Mouse (Mus musculus) frontal cortex, postnatal 25 days (tissue): ENCODE data around the gene 1110059E24Rik.
"Not testable (repeated sequence)": the region's sequence is repeated elsewhere in the genome, so short reads cannot be mapped to it uniquely, and the experiment has no call there.

Experiments used
- DNase-seq, 2 experiments: peaks; one replicate each; pipeline ENCODE4 v3.0.0; 2022; ENCODE audit warnings: low spot score in 2 of 2

The 1110059E24Rik gene

DNA sequence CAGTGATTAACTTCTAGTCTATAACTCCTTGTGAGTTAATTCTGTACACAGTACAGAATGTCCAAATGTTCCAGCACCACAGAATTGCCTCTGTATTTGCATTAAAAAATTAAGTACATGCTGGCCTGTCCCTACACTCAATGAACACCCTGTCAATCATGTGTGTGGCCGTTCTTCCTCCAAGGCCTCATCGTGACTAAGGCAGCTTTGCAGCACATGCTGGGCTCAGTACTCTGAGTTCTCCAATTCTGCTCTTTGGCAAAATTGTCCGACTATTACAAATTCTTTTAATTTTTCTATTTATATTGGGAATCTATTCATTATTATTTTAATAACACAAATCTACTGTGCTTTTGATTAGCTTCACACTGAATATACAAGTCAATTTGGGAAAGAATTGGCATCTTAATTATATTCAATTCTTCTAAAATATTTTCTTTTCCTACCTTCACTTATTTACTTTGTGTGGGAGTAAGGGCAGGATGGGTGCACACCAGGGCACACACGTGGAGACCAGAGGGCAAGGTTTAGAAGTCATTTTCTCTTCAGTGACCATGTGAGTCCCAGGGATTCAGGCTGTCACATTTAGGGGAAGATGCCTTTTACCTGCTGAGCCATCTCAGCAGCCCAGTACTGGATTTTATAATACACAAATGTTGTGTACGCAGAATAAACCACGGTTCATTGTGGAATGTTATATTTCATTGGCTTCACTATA lies 26.3 kb downstream of the 1110059E24Rik start:
- DNase-seq, result no peak

DNA sequence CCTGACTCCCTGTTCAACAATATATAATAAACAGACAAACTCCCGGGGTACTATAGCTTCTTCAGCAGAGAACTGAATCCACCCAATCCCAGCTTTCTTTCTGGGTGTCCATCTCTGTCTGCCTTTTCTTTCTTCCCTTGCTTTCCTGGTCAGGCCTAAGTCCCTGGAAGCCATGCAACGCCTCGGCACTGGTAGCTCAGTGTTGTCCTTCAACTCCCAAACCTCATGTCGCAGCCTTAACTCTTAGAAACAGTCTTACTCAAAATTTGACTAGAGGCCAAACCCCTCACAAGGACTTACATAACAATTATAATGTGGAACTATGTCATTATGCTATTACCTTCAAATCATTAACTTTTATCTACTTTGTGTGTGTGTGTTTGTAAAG lies 28.6 kb downstream of the 1110059E24Rik start:
- no peak for DNase-seq

DNA sequence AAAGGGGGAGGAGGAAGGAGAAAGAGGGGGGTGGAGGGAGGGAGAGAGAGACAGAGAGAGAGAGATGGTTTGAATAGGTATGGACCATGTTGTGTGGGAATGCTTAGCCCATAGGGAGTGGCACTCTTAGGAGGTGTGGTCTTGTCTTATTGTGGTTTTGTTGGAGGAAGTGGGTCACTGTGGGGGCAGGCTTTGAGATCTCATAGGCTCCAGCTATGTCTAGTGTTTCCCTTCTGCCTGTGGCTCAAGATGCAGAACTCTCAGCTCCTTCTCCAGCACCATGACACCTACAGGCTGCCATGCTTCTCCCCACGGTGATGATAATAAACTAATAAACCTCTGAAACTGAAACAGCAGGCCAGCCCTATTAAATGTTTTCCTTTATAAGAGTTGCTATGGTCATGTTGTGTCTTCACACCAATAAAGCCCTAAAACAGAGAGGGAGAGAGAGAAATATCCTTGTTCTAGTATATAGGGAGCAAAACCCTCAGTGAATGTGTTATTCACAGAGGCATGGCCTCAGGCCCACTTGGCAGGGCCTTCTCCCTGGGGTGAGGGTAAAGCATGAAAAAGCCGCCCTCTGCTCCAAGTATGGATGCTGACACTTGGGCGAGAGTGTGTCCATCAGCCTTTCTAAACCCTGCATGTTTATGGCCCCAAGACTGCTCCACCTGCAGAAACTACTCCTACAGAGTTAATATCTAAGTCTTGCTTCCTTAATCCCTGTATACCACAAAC lies 29.2 kb downstream of the 1110059E24Rik start:
- no peak for DNase-seq

DNA sequence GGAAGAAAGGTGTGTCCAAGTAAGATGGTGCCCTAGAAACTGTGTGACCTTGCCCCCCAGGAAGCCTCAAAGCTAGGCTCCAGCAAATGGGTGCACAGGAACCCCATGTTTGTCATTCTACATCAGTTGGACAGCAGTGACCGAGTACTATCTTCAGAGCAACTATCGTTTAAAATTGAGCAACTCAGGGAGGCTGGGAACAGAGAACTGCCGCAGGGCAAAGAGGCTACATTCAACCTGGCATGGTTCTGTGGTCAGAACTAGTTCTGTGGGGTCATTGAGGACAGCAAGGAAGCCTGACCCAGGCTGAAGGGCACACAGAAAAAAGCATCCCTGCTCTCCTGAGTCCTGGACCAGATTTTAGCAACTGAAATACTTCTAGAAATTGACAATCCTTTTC lies 37.0 kb downstream of the 1110059E24Rik start:
- no peak for DNase-seq

DNA sequence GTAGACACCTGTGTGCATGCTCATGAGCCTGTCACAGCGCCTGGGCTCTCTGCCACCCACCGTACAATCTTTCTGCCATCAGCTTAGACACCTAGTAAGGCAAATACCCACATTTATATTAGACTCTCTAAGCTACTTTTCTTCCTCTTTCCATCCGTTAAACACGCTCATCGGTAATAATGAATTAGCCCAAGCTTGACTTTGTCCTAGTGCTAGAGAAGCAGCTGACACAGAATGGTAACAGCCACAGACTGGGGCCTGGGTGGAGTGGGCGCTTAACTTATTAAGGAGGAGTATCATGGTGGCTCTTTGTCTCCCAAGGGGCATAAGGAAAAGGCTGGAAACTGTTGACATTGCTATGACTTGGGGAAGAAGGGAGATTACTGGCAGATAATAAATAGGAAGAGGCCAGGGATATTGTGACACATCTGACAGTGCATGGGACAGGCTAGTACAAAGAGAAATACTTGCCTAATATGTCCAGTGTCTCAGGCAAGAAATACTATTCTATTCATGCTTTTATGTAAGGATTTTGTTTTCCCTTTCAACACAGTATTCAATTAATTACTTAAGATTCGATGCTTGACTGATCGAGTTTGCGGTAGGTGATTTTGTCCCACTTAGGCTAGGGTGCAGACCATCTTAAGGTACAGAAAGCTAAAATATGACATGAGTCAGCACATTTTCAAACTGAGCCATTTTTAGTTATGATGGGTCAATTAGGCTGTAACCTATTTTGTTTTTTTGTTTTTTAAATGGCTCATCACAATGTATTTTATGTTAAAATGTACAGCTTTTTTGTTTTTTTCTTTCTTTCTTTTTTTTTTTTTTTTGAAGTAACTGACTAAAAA lies 40.8 kb downstream of the 1110059E24Rik start:
- no peak for DNase-seq

DNA sequence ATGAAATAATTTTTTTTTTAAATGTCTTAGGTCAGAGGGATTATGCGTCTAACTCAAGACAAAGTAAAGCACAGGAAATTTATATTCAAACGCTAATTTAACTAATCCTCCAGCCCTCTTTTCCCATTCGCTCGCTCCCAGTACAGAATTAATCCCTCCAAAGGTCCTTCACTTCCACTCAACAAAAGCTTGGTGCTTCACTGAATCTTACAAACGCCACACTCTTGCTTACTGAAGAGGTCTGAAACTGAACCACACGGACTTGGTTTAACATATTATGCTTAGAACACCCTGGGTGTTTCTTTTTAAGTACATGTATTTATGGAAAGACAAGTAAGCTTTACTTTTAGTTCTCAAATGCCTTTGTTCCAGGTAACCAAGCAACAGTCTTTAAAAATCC lies 41.5 kb downstream of the 1110059E24Rik start:
- DNase-seq, result no peak

DNA sequence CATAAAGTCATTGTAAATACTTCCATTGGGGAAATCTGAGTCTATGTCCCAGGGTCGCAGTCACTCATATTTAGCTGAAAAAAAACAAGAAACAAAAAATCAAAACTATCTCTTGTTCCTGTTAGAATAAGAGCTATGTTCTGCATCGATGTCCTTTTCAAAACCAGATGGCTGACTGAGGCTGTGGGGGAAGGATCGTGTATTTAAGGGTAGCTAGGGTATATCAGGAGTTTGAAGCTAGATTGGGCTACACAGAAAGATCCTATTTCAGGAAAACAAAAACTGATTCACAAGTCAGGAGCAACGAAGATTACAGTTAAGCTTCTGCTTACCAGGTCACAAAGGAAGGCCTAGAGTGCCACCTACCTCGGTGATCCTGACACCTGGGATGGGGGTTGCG lies 42.5 kb downstream of the 1110059E24Rik start:
- DNase-seq, result no peak

DNA sequence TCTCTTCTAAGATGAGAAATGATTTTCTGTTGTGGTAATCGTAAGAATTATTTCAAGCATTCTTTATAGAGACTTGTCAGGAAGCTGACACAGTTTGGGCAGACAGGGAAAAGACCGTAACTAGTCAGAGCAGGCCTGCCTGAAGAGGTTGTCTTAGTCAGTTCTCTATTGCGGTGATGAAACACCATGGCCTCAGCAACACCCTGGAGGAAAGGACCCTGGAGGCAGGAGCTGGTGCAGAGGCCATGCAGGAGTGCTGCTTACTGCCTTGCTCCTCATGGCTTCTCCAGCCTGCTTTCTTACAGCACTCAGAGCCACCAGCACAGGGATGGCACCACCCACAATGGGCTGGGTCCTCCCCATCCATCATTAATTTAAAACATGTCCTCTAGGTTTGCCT lies 47.5 kb downstream of the 1110059E24Rik start:
- no peak for DNase-seq

DNA sequence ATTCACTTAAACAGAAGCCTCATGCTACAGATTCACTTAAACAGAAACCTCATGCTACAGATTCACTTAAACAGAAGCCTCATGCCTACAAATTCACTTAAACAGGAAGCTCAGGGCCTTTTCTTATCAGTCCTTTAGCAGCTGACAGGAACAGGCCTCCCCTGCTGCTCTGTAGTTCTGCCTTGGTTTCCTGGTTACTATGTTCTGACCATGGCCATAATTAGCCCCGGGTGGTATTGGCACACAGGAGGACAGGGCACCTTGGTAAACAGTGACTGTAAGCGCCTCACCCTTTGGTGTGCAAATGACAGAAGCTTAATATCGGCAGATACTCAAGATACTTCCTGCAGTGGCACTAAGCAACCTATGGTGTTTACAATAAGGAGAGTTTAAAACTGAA lies 48.9 kb downstream of the 1110059E24Rik start:
- no peak for DNase-seq

DNA sequence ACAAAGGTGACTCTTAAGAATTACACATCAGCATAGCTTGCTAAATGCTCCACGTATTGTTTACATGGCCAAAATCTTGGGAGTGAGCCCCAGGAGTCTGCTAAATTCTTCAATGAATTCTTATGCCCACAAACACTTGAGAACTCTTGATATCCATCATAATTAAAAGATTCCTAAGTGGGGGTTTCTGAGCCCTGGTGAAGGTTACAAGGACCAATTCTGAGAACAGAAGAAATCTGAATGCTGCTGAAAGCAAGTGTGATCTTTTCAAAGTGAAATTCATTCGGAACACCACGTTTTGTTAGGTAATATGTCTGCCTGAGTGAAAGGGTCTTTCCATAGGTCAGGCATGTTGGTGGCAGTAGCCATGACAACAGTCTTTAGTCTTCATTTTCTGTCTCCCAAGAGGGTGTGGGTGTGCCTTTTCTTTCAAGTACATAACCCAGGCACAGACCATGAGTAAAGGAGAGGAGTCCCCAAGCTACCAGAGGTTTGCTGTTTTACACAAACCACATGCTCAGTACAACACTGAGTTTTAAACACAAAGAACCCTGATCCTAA lies 51.2 kb downstream of the 1110059E24Rik start:
- no peak for DNase-seq

DNA sequence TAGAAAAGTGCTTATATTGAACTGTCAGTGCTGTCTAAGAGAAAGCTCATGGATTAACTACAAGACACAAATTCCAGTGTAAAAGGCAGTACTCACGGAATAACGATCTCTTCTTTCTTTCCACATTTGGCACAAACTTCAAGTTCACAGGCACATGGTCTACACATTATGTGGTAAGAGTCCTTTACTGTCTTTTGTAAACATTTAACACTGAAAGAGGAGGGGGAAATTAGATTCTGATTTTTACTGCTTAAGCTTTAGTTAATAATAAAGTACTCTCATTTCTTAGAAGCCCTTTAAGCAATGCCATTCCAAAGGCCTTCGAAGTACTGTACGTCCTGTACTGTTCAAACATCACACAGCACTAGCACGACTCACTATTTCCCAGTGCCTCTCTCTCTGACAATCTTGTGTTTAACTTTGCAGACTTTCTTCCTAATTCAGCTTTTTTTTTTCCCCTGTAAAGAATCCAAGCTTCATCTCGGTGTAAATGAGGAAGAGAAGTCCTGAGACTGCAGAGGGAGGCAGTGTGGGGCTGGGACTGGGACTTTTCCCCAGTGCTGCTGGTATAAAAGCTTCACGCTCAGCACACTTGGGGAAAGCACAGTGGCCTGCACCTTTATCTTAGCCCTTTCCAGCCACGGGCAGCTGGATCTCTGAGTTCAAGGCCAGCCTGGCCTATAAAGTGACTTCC lies 54.0 kb downstream of the 1110059E24Rik start:
- no peak for DNase-seq

DNA sequence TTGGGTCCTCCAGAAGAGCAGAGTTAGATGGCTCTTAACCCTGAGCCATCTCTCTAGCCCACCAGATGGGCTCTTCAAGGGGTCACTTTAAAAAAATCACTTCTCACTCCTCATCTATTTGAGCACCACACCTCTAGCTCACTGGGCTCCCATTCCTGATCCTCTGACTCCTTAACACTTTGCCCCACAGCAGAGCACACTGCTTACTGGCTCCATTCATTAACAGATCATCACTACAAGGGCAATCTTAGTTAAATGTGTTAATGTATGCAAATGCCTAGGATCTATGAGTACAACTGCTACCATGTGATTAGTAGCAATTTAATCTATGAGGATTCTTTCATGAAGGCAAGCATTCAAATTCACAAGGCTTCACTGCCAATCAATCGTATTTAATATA lies 58.1 kb downstream of the 1110059E24Rik start:
- no peak for DNase-seq

DNA sequence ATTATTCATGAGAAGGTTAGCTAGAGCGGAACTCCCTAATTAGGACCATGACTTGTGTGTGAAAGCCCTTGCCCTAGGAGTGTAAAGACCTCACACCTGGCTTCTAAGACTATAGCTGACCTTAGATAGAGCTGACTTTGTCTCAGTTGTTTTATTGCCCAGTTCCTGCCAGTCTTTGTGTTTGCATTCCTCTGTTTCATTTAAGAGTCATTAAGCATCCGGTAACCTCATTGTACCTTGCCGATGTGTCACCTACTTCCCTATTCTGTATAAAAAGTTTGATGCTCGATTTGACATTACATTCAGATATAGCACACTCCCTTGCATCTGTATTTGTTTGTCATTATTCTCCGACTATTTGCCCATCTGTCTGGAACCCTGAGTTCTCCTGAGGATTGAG lies 60.6 kb downstream of the 1110059E24Rik start:
- not testable (repeated sequence) for DNase-seq

DNA sequence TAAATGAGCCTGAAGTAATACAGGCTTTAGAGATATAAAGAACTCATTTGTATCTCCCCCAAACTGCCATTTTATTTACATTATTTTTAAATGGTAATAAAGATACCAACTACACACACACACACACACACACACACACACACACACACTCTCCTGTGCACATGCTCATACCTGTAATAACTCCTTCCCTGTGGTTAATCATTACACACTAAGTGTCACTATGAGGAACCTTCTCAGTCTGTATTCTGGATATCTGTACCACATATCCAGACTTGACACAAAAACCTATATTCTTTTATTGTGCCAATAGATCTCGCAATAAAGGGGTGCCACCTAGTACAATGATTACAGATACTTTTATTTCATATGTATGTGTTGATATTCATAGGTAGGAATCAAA lies 62.9 kb downstream of the 1110059E24Rik start:
- DNase-seq, result no peak

DNA sequence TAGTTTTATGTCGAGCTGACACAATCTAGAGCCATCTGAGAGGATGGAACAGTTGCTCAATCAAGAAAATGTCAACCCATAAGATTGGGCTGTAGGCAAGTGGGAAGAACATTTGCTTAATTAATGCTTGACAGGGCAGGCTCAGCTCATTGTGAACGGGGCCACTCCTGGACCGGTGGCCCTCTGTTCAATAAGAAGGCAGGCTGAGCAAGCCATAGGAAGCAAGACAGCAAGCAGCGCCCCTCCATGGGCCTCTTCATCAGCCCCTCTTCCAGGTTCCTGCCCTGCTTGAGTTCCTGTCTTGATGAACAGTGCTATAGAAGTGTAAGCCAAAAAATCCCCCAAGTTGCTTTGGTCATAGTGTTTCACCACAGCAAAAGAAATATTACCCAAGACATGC lies 65.2 kb downstream of the 1110059E24Rik start:
- DNase-seq, result no peak

DNA sequence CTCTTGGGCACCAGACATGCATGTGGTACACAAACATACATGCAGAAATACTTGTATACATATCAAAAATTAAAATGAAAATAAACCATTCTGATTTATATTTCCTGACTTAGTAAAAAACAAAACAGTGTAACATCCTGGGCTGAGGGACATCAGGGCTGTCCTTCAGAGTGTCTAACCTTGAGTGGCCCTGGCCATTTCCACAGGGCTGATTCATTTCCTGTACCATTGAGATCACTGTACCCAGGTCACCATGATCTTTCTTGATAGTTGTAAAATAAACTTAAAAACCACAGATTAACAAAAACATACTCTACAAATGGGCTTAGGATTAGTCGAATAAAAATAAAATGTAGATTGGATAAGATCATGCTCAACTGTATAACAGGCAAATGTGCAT lies 66.2 kb downstream of the 1110059E24Rik start:
- no peak for DNase-seq

DNA sequence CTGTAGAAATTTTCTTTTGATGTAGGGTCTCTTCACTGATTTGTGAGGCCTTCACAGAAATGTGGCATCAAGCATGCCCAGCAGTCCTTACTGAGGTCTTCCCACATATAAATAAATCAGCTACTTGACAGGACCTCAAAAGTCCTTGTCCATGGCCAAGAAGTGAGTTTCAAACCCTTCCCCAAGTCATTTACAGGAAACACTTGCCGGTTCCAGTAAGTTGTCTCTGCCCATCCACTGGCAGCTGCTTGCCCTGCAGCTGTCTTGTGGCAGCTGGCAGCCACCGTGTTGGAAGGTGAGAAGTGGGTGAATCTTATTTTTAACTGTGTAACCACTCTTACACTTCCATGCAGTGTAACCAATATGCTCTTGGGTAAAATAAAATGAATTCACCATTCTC lies 66.9 kb downstream of the 1110059E24Rik start:
- DNase-seq, result no peak

DNA sequence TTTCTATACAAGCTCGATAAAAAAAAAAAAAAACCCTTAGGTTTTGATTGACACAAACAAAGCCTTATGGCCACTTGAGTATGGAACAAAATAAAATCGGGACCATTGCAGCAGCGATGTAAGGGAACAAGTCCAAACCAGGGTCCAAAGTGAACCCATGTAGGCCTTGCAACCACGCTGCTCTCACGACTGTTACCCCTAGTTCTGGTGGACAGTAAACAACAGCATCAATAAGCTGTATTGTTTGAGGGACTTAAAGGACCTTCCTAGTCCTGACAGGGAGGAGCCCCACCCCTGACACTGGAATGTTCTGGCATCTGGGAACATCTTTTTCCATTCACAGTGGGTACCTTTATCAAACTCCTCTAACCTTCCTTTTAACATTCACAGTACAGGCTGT lies 68.8 kb downstream of the 1110059E24Rik start:
- no peak for DNase-seq

DNA sequence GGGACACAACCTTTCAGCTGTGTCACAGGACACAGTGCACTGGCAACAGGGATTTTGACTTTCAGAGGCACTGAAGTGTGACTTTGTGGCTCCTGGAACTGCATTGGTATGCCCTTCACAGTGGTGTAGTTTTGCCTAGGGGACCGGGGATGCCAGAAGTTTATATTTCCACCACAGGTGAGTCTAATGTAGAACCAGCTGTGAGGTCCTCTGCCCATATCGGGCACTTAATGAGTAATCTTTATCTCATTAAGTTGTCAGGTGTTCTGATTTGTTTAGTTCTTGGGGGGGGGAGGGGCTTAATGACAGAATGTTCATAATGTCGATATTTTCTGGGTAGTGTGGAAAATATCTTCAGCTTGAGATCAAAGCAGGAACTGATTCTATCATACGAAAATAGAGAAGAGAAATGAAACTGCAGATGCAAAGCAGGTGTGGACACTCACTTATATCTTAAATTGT lies 69.2 kb downstream of the 1110059E24Rik start:
- no peak for DNase-seq

DNA sequence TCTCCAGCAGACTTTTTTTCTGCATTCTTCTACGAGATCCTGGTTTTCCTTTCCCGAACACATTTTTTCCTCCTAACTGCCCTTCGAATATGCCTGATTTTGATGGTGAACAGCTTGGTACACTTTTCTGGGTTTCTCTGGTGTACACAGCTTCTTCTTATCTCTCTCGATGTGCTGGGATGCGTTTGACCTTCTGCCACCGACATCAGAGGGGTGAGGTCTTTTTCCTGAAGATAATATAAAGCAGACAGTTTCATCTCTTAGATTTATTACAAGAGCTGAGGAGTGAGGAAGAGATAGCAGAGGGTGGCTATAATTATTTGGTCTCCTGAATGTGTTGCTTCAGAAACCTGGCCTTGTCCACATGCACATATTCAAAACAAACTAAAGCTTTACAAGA lies 71.4 kb downstream of the 1110059E24Rik start:
- no peak for DNase-seq

DNA sequence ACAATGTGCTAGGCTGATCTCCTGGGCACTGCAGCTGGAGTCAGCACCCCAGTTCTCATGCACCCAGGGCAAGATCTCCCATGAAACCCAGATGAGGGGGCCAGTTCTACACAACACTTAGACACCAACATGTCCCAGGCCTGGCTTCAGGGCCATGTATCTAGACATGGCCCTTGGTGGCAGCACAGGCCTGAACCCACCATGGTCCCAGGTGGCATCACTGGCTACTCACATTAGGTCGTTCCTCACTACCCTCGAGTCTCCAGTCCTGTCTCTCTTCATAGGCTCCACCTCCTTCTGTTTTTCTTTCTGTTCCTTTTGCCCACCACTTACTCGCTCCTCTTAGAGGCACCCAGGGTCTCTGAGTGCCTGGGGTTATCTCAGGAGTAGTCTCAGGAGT lies 72.9 kb downstream of the 1110059E24Rik start:
- DNase-seq, result no peak

DNA sequence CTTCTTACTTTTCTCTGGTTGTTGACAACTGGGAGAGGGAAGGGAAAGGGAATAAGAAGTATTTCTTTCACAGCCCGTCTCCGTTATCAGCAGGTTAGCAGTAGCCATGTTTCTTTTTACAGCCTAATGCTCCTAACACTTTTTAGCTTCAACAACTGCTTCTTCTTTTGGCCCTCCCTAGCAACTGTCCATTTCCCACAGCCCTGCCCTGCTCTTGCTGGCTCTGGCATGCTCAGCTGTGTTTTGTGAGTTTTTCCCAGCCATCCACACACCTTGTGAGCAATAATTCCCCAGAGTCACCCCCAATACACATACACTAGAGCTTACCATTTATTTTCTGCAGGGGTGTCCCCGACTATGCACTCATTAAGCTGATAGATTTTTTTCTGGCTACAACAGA lies 75.3 kb downstream of the 1110059E24Rik start:
- no peak for DNase-seq
